Mouse (Mus musculus): Measurements from ENCODE around the gene Prss42.

- TF ChIP-seq POLR2A (IDR thresholded peaks at IDR 0.05; ENCODE audit: extremely low read depth, insufficient read depth, low read length) (no peak), CTCF (IDR thresholded peaks at IDR 0.05; ENCODE audit: extremely low read depth, insufficient read depth, low read length) (no peak)
Measured at GRCm38 (mm10) chr9:110810051-110810450, 12.1 kb downstream of the Prss42 start.

Data from cortical plate, adult 2 months (tissue).